Mouse (Mus musculus): ENCODE results near the gene Cxcl10. TPM values are rescaled to one million over a fixed set of nuclear protein-coding genes. Genes with fewer than 3 reads are reported as not detected.
A peak's percentile ranks its signal among the peaks of the same experiment; 100 is the strongest.

The Cxcl10 gene
- polyA plus RNA-seq, 1 experiment from 2014 or later, result 2.0 TPM

- Histone ChIP-seq H3K27ac (ENCODE audit: low read length) (no peak overlapping the region), H3K9ac (ENCODE audit: low read depth, low read length) (no peak overlapping the region), H3K27me3 (replicated peaks; ENCODE audit: control insufficient read depth, insufficient read depth, low read length) (peaks cover 5% of the 10 kb centered on the region; the same call in 1 of the 2 replicates), H3K9me3 (ENCODE audit: control insufficient read depth, low read length) (no peaks in the 10 kb centered on the region), H3K36me3 (ENCODE audit: control insufficient read depth, insufficient read depth, low read length) (no peaks in the 10 kb centered on the region), H3K4me3 (ENCODE audit: low read length) (no peak overlapping the region), H3K4me2 (ENCODE audit: low read depth, low read length) (no peak overlapping the region), H3K4me1 (ENCODE audit: control insufficient read depth, insufficient read depth, low read length) (no peaks in the 10 kb centered on the region; the same call in 1 of the 2 replicates)
- no peak for ATAC-seq
- WGBS, result 73% methylated on average over 5 of the region's 5 CpGs
Measured at GRCm38 (mm10) chr5:92386102-92386501, 37.4 kb upstream of the Cxcl10 start.

GRCm38 (mm10) chr5:92384855-92385254 is 36.2 kb upstream of the Cxcl10 start:
- WGBS, result 52% methylated on average over 7 of the region's 7 CpGs
- Histone ChIP-seq H3K9me3 (ENCODE audit: control insufficient read depth, low read length) (no peaks in the 10 kb centered on the region), H3K27ac (ENCODE audit: low read length) (no peak overlapping the region), H3K27me3 (replicated peaks; ENCODE audit: control insufficient read depth, insufficient read depth, low read length) (no peaks in the 10 kb centered on the region), H3K36me3 (ENCODE audit: control insufficient read depth, insufficient read depth, low read length) (no peaks in the 10 kb centered on the region), H3K4me3 (ENCODE audit: low read length) (no peak overlapping the region), H3K4me1 (ENCODE audit: control insufficient read depth, insufficient read depth, low read length) (no peaks in the 10 kb centered on the region; the same call in 1 of the 2 replicates), H3K4me2 (ENCODE audit: low read depth, low read length) (no peak overlapping the region), H3K9ac (ENCODE audit: low read depth, low read length) (no peak overlapping the region)
- ATAC-seq, result no peak

GRCm38 (mm10) chr5:92383747-92384146 is 35.1 kb upstream of the Cxcl10 start:
- Histone ChIP-seq H3K4me2 (ENCODE audit: low read depth, low read length) (no peak overlapping the region), H3K36me3 (ENCODE audit: control insufficient read depth, insufficient read depth, low read length) (no peaks in the 10 kb centered on the region), H3K4me3 (ENCODE audit: low read length) (no peak overlapping the region), H3K9me3 (ENCODE audit: control insufficient read depth, low read length) (no peaks in the 10 kb centered on the region), H3K27me3 (replicated peaks; ENCODE audit: control insufficient read depth, insufficient read depth, low read length) (no peaks in the 10 kb centered on the region), H3K9ac (ENCODE audit: low read depth, low read length) (no peak overlapping the region), H3K27ac (ENCODE audit: low read length) (no peak overlapping the region), H3K4me1 (ENCODE audit: control insufficient read depth, insufficient read depth, low read length) (no peaks in the 10 kb centered on the region)
- 46% methylated on average over 7 of the region's 7 CpGs for WGBS
- ATAC-seq, result no peak

- no peak for ATAC-seq
Measured at GRCm38 (mm10) chr5:92382349-92382679, 33.6 kb upstream of the Cxcl10 start.

GRCm38 (mm10) chr5:92381550-92382348 is 33.1 kb upstream of the Cxcl10 start:
- peak; percentile 82 for ATAC-seq
- 34% methylated on average over 12 of the region's 12 CpGs for WGBS

More at GRCm38 (mm10) chr5:92382349-92382679, 33.6 kb upstream of the Cxcl10 start:
- Histone ChIP-seq H3K4me2 (ENCODE audit: low read depth, low read length) (no peak overlapping the region), H3K27me3 (replicated peaks; ENCODE audit: control insufficient read depth, insufficient read depth, low read length) (no peaks in the 10 kb centered on the region), H3K36me3 (ENCODE audit: control insufficient read depth, insufficient read depth, low read length) (no peaks in the 10 kb centered on the region), H3K27ac (ENCODE audit: low read length) (no peak overlapping the region), H3K4me1 (ENCODE audit: control insufficient read depth, insufficient read depth, low read length) (no peaks in the 10 kb centered on the region), H3K9ac (ENCODE audit: low read depth, low read length) (no peak overlapping the region), H3K9me3 (ENCODE audit: control insufficient read depth, low read length) (no peaks in the 10 kb centered on the region), H3K4me3 (ENCODE audit: low read length) (no peak overlapping the region)
- 60% methylated on average over 9 of the region's 9 CpGs for WGBS

GRCm38 (mm10) chr5:92376795-92377405 is 28.2 kb upstream of the Cxcl10 start:
- WGBS, result 18% methylated on average over 13 of the region's 13 CpGs
- no peaks in the 10 kb centered on the region for H3K9me3 ChIP-seq (ENCODE audit: control insufficient read depth, low read length)
- 0 out of 2 replicates have a peak overlapping the region, but pooled peaks have one; percentile 16 for H3K27ac ChIP-seq (ENCODE audit: low read length)
- no peaks in the 10 kb centered on the region for H3K27me3 ChIP-seq (replicated peaks; ENCODE audit: control insufficient read depth, insufficient read depth, low read length)
- no peak overlapping the region for H3K4me3 ChIP-seq (ENCODE audit: low read length)
- peaks cover 3% of the 10 kb centered on the region; the same call in 1 of the 2 replicates for H3K4me1 ChIP-seq (ENCODE audit: control insufficient read depth, insufficient read depth, low read length)
- H3K9ac ChIP-seq (ENCODE audit: low read depth, low read length), result no peak overlapping the region
- H3K36me3 ChIP-seq (ENCODE audit: control insufficient read depth, insufficient read depth, low read length), result no peaks in the 10 kb centered on the region
- H3K4me2 ChIP-seq (ENCODE audit: low read depth, low read length), result 0 out of 2 replicates have a peak overlapping the region, but pooled peaks have one; percentile 16
- peak; percentile 24; the same call in 1 of the 2 replicates for ATAC-seq

More at GRCm38 (mm10) chr5:92381550-92382348, 33.1 kb upstream of the Cxcl10 start:
- no peaks in the 10 kb centered on the region for H3K36me3 ChIP-seq (ENCODE audit: control insufficient read depth, insufficient read depth, low read length)
- no peak overlapping the region for H3K9ac ChIP-seq (ENCODE audit: low read depth, low read length)
- no peaks in the 10 kb centered on the region for H3K4me1 ChIP-seq (ENCODE audit: control insufficient read depth, insufficient read depth, low read length)
- no peaks in the 10 kb centered on the region for H3K9me3 ChIP-seq (ENCODE audit: control insufficient read depth, low read length)
- no peak overlapping the region for H3K4me3 ChIP-seq (ENCODE audit: low read length)
- H3K27ac ChIP-seq (ENCODE audit: low read length), result no peak overlapping the region
- H3K4me2 ChIP-seq (ENCODE audit: low read depth, low read length), result no peak overlapping the region
- no peaks in the 10 kb centered on the region for H3K27me3 ChIP-seq (replicated peaks; ENCODE audit: control insufficient read depth, insufficient read depth, low read length)

- WGBS, result 74% methylated on average over 17 of the region's 17 CpGs
- ATAC-seq, result no peak
- Histone ChIP-seq H3K27ac (ENCODE audit: low read length) (no peak overlapping the region), H3K4me3 (ENCODE audit: low read length) (no peak overlapping the region), H3K36me3 (ENCODE audit: control insufficient read depth, insufficient read depth, low read length) (no peaks in the 10 kb centered on the region), H3K4me2 (ENCODE audit: low read depth, low read length) (no peak overlapping the region), H3K27me3 (replicated peaks; ENCODE audit: control insufficient read depth, insufficient read depth, low read length) (no peaks in the 10 kb centered on the region), H3K9ac (ENCODE audit: low read depth, low read length) (no peak overlapping the region), H3K9me3 (ENCODE audit: control insufficient read depth, low read length) (no peaks in the 10 kb centered on the region), H3K4me1 (ENCODE audit: control insufficient read depth, insufficient read depth, low read length) (peaks cover 9% of the 10 kb centered on the region)
Measured at GRCm38 (mm10) chr5:92375368-92375767, 26.7 kb upstream of the Cxcl10 start.

- H3K4me2 ChIP-seq (ENCODE audit: low read depth, low read length), result no peak overlapping the region
- ATAC-seq, result no peak
Measured at GRCm38 (mm10) chr5:92374721-92375142, 26.0 kb upstream of the Cxcl10 start.

GRCm38 (mm10) chr5:92372605-92373004 is 23.9 kb upstream of the Cxcl10 start:
- WGBS, result 30% methylated on average over 2 of the region's 2 CpGs
- no peak overlapping the region for H3K9ac ChIP-seq (ENCODE audit: low read depth, low read length)
- H3K27me3 ChIP-seq (replicated peaks; ENCODE audit: control insufficient read depth, insufficient read depth, low read length), result no peaks in the 10 kb centered on the region
- ATAC-seq, result no peak
- H3K36me3 ChIP-seq (ENCODE audit: control insufficient read depth, insufficient read depth, low read length), result no peaks in the 10 kb centered on the region
- no peaks in the 10 kb centered on the region for H3K9me3 ChIP-seq (ENCODE audit: control insufficient read depth, low read length)
- no peak overlapping the region for H3K4me3 ChIP-seq (ENCODE audit: low read length)
- no peak overlapping the region for H3K27ac ChIP-seq (ENCODE audit: low read length)
- H3K4me2 ChIP-seq (ENCODE audit: low read depth, low read length), result no peak overlapping the region
- H3K4me1 ChIP-seq (ENCODE audit: control insufficient read depth, insufficient read depth, low read length), result peaks cover 13% of the 10 kb centered on the region

More at GRCm38 (mm10) chr5:92374721-92375142, 26.0 kb upstream of the Cxcl10 start:
- Histone ChIP-seq H3K9ac (ENCODE audit: low read depth, low read length) (no peak overlapping the region), H3K27ac (ENCODE audit: low read length) (no peak overlapping the region), H3K9me3 (ENCODE audit: control insufficient read depth, low read length) (no peaks in the 10 kb centered on the region), H3K27me3 (replicated peaks; ENCODE audit: control insufficient read depth, insufficient read depth, low read length) (no peaks in the 10 kb centered on the region), H3K4me1 (ENCODE audit: control insufficient read depth, insufficient read depth, low read length) (peaks cover 10% of the 10 kb centered on the region), H3K4me3 (ENCODE audit: low read length) (no peak overlapping the region), H3K36me3 (ENCODE audit: control insufficient read depth, insufficient read depth, low read length) (no peaks in the 10 kb centered on the region)
- WGBS, result 37% methylated on average over 6 of the region's 6 CpGs
